Mouse (Mus musculus): ENCODE data around the gene Nr1i3.
"Not testable (repeated sequence)": the region's sequence is repeated elsewhere in the genome, so short reads cannot be mapped to it uniquely, and the experiment has no call there.

The Nr1i3 gene

DNA sequence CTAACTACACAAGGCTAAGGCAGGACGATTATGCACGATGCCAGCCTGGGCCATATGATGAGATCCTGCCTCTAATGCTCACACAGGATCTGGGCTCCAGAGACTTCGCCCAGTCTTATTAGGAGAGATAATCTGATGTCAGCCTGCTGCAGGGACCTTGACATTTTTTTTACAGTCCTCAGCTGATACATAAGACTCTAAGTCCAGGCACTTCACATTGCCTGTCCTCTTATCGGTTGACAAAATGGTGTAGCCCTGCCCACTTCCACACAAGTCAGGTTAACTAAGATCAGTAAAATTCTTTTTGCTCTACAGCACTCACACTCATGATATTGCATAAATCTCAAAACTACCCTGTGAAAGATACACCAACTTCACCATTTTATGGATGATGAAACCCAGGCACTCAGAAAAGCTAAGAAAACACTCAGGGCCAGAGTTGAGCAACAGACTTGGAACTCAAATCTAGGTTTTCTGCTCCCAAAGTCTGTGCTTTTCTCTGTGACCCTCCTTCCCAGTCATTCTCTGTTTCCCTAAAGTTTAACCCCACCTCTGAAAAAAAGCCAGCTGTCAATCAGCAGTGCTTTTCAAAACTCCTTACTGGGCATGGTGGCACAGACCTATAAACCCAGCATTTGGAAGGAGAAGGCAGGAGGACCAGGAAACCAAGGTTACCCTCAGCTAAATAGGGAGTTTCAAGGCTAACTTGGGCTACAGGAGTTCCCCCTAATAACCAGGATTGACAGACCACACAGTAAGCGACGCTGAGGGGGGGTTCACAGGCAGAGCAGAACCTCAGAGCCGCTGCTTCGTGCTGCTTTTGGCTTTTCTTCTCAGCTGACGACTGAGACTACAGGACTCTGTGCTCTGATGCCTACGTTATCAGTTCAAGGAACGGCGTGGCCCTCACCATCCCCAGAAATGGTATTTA is 19.3 kb downstream of the Nr1i3 start:
- DNase-seq = no peak

DNA sequence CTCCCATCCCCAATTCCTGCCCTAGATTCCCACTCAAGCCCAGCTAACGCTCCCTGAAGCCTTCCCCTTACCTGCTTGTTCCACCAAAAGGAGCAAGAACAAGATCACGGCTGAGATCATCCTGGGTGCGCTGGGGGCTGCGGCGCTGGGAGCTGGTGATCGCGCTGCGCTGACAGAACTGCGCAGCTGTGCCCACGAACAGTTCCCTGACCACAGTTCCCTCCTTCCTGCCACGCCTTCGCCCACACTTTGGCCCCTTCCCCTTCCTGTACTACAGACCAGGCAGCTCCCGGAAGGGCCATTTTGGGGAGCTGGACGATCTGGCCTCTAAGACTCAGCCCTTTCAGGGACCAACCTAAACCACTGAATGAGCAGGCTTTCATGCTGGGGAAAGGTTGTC is 20.4 kb downstream of the Nr1i3 start, which contains the start of gene Fcer1g:
Gene Fcer1g (minus strand): TSS at position 240 of the 400 bp plus-strand sequence.
- DNase-seq = no peak

- DNase-seq = no peak
Measured at GRCm38 (mm10) chr1:171234538-171234937, 20.8 kb downstream of the Nr1i3 start.

DNA sequence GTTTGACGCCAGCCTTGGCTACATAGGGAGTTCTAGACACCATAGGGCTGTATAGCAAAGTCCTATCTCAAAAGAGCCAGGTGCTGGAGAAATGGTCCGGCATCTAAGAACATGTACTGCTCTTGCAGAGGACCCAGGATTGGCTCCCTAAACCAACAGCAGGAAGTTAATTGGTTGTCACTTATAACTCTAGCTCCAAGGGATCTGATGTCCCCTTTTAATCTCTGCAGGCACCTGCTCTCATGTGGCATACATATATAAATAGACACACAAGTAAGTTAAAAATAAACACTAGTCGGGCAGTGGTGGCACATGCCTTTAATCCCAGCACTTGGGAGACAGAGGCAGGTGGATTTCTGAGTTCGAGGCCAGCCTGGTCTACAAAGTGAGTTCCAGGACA is 22.0 kb downstream of the Nr1i3 start:
- no peak for DNase-seq

GRCm38 (mm10) chr1:171237438-171237837 is 23.7 kb downstream of the Nr1i3 start:
- no peak for DNase-seq

DNA sequence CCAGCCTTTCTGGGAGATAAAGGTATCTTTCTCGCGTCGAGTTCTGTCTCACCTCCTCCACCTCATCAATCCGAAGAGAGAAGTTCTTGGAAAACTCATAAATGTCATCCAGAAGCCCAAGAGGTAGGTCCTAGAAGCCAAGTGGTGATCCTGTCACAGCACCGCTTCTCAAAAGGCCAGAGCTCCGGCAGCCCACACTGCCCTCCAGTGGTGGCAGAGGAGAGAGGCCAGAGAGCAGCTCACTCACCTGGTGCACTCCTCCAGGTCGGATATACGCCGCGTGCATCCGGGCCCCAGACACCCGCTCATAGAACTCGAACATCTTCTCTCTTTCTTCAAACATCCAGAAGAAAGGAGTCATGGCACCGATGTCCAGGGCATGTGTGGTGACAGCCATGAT is 24.7 kb downstream of the Nr1i3 start:
- peak; percentile 76 for DNase-seq

GRCm38 (mm10) chr1:171239992-171240744 is 26.4 kb downstream of the Nr1i3 start:
- DNase-seq = no peak

DNA sequence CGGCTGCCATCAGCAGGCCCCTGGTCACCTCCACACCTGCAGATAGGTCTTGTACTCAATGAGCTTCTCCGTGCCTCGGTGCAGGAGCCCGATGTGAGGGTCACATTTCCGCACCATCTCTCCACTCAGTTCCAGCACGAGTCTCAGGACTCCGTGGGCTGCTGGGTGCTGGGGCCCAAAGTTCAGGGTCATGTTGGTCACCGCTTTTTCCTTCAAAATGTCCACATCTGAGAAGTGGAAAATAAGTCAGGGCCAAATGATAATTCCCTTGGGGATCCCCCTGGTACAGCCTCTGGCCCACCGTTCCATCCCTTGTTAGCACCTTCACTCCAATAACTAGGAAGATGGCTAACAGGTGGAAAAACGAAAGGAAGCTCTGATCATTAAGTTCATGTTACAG is 27.1 kb downstream of the Nr1i3 start:
- DNase-seq = no peak

- not testable (repeated sequence) for DNase-seq
Measured at GRCm38 (mm10) chr1:171241952-171242351, 28.2 kb downstream of the Nr1i3 start.

GRCm38 (mm10) chr1:171245353-171245752 is 31.6 kb downstream of the Nr1i3 start:
- DNase-seq = no peak

DNA sequence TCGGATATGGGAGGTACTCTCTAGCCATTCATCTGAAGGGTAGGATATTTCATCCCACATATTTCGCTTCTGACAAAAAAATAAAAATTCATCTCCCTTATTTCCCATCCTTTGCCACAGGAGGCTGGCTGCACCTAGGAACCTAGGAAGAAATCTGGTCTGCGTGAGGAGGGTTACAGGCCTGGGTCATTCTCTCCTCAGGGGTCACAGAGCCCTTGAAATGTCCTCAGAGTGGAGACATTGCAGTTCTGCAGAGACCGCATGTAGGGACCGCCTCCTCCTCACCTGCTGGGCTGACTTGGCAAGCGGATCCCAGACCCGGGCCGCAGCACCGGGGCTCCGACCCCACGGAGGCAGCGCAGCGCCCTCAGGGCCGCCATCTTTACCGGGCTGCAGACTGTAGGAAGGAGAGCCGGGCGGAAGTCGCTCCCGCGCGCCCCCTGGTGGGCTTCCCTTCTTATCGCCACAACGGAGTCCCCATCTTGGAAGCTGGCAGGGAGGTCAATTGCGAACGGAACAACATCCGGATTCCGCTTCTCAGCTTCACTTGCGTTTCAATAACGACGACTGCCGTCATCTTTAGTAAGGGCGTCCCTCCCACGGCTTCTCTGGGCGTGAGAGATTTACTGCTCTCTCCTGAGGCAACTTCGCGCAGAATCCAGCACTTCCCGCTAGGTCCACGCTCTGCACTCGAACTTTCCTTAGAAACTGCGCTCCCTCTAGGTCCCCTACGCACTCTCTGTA is 33.1 kb downstream of the Nr1i3 start:
- DNase-seq = peak; percentile 96

DNA sequence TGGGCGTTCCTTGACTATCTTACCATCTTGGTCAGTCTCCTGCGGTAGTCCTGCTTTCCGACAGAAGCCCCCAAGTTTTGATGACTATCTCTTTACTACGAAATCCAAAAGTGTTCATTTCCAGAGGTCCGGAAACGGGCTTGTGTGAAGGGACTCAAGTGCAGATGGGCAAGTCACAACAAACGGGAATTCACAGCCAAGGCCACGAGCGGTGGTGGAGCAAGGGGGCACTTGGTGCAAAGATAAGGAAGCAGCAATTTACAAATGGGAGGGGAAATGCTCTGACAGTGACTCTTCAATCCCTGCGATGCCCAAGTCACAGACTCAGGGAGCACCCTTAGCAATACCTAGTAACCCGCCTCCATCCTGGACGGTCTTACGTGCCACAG is 33.7 kb downstream of the Nr1i3 start:
- no peak for DNase-seq

GRCm38 (mm10) chr1:171247916-171248315 is 34.1 kb downstream of the Nr1i3 start:
- no peak for DNase-seq

- no peak for DNase-seq
Measured at GRCm38 (mm10) chr1:171248386-171249226, 34.8 kb downstream of the Nr1i3 start.

GRCm38 (mm10) chr1:171249913-171250600 is 36.3 kb downstream of the Nr1i3 start, which contains the start of gene Adamts4:
Adamts4 (plus strand) TSS chr1:171250421.
- DNase-seq = no peak

GRCm38 (mm10) chr1:171250680-171251593 is 37.2 kb downstream of the Nr1i3 start, which contains the start of gene Ndufs2:
Ndufs2 (minus strand) TSS chr1:171251388.
- DNase-seq = no peak

- DNase-seq = peak; percentile 55
Measured at GRCm38 (mm10) chr1:171251594-171252324, 38.0 kb downstream of the Nr1i3 start.

- no peak for DNase-seq
Measured at GRCm38 (mm10) chr1:171252415-171252814, 38.6 kb downstream of the Nr1i3 start.

GRCm38 (mm10) chr1:171256095-171256818 is 42.5 kb downstream of the Nr1i3 start:
- DNase-seq = peak; percentile 64

All from kidney, adult 18-20 months (tissue).